In the genomic region with DNA sequence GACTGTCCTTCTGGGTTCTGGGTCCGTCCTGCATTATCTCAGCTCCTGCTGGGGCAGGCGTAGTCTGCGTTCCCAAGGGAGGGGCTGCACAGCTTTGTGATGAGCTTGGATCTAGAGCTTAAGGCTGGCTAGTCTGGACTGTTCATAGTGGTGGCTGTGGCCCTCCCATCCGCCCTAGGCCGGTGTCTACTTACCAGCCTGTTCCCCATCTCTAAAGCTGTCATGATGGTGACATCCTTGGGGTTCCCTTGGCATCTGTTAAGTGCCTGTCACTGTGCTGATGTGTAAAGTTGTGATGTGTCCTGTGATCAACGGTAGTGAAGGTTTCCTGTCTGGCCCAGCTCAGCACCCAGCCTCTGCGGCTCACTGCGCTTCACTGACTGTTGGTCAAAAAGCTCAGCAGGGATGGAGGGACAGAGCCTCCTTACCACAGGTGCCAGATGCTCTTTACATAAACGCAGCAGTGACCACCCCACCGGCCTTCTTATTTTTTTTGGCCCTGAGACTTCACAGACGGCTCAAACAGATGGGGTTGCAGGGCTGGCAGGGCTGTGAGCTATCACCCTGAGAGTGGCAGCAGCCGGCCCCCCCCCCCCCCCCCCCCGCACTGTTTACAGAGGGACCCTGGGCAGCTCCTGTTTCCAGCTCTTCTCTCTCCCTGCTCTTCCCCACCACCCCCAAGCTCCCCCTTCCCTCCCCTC, we compare ENCODE assay signal across 8 mouse cellular contexts.
DNase-seq lines count a peak whose midpoint lies in the region; ATAC-seq and TF ChIP-seq lines count a peak whose summit lies in the region.

No protein-coding gene starts in this region.

- WGBS in heart, embryonic 15.5 days, result 13% methylated on average over 11 of the region's 13 CpGs
- 4% methylated on average over 11 of the region's 13 CpGs for WGBS in forebrain, embryonic 11.5 days
- WGBS in liver, embryonic 12.5 days (ENCODE audit: insufficient replicate concordance), result 27% methylated on average over 11 of the region's 13 CpGs
- WGBS in stomach, embryonic 15.5 days, result 10% methylated on average over 11 of the region's 13 CpGs

- peak overlapping the region; percentile 59 for H3K4me2 ChIP-seq in heart, embryonic 15.5 days
- peak overlapping the region; percentile 55 for H3K4me2 ChIP-seq in forebrain, embryonic 11.5 days (ENCODE audit: low read depth, low read length, severe bottlenecking)
- H3K4me2 ChIP-seq in liver, embryonic 12.5 days, result peak overlapping the region; percentile 66
- peak overlapping the region; percentile 63 for H3K4me2 ChIP-seq in stomach, embryonic 15.5 days

- H3K9ac ChIP-seq in heart, embryonic 15.5 days, result peak overlapping the region; percentile 36
- H3K9ac ChIP-seq in ES-Bruce4 (ENCODE audit: low read depth, poor library complexity, severe bottlenecking), result no peak overlapping the region
- peak overlapping the region; percentile 49 for H3K9ac ChIP-seq in forebrain, embryonic 11.5 days (ENCODE audit: low read length)
- no peak overlapping the region for H3K9ac ChIP-seq in liver, embryonic 12.5 days
- no peak overlapping the region for H3K9ac ChIP-seq in stomach, embryonic 15.5 days

- H3K36me3 ChIP-seq in heart, embryonic 15.5 days, result 0 out of 2 replicates have a peak, but pooled peaks cover 2% of the 10 kb centered on the region
- H3K36me3 ChIP-seq in ES-Bruce4 (ENCODE audit: control insufficient read depth, insufficient read depth, low read length, poor library complexity, severe bottlenecking), result no peaks in the 10 kb centered on the region
- H3K36me3 ChIP-seq in forebrain, embryonic 11.5 days (ENCODE audit: control insufficient read depth, insufficient read depth, low read length), result no peaks in the 10 kb centered on the region
- no peaks in the 10 kb centered on the region for H3K36me3 ChIP-seq in liver, embryonic 12.5 days
- no peaks in the 10 kb centered on the region for H3K36me3 ChIP-seq in stomach, embryonic 15.5 days

- H3K9me3 ChIP-seq in heart, embryonic 15.5 days (replicated peaks), result no peaks in the 10 kb centered on the region
- H3K9me3 ChIP-seq in ES-Bruce4 (replicated peaks; ENCODE audit: control insufficient read depth, insufficient read depth, low read length, poor library complexity, severe bottlenecking), result no peaks in the 10 kb centered on the region
- H3K9me3 ChIP-seq in forebrain, embryonic 11.5 days (ENCODE audit: control insufficient read depth, low read length), result no peaks in the 10 kb centered on the region
- H3K9me3 ChIP-seq in liver, embryonic 12.5 days (replicated peaks), result no peaks in the 10 kb centered on the region
- H3K9me3 ChIP-seq in stomach, embryonic 15.5 days, result no peaks in the 10 kb centered on the region

- DNase-seq in heart, adult 9 months (ENCODE audit: low spot score in 2 of 2), result no peak
- DNase-seq in forebrain, embryonic 11.5 days (ENCODE audit: low spot score), result peak; percentile 68
- DNase-seq in retina, postnatal 1 day, result no peak
- no peak for DNase-seq in left cerebral cortex, postnatal 36 days (ENCODE audit: low spot score in 2 of 2)

- intact Hi-C loops in left cerebral cortex, postnatal 36 days (cut with DNase I), result loop anchor here (2.0 to 5.0 kb wide), 2 partner anchors 15 to 75 kb away; partner anchors contain the start of gene Trak1

- H3K27ac ChIP-seq in heart, embryonic 15.5 days, result peak overlapping the region; percentile 88
- 0 out of 2 replicates have a peak overlapping the region, but pooled peaks have one; percentile 4 for H3K27ac ChIP-seq in ES-Bruce4 (ENCODE audit: insufficient read depth, low read length)
- H3K27ac ChIP-seq in forebrain, embryonic 11.5 days (ENCODE audit: low read depth, low read length), result peak overlapping the region; percentile 95
- H3K27ac ChIP-seq in liver, embryonic 12.5 days, result peak overlapping the region; percentile 23; the same call in 1 of the 2 replicates
- peak overlapping the region; percentile 91 for H3K27ac ChIP-seq in stomach, embryonic 15.5 days

- TF ChIP-seq POLR2A in ES-Bruce4 (IDR thresholded peaks at IDR 0.05; ENCODE audit: insufficient read depth, low read length), result no peak

- no peaks in the 10 kb centered on the region for H3K27me3 ChIP-seq in heart, embryonic 15.5 days
- no peaks in the 10 kb centered on the region for H3K27me3 ChIP-seq in ES-Bruce4 (ENCODE audit: control insufficient read depth, insufficient read depth, low read length, poor library complexity, severe bottlenecking)
- no peaks in the 10 kb centered on the region for H3K27me3 ChIP-seq in forebrain, embryonic 11.5 days (ENCODE audit: control insufficient read depth, insufficient read depth, low read length)
- H3K27me3 ChIP-seq in liver, embryonic 12.5 days (replicated peaks), result no peaks in the 10 kb centered on the region
- no peaks in the 10 kb centered on the region for H3K27me3 ChIP-seq in stomach, embryonic 15.5 days (replicated peaks)

- ATAC-seq in heart, embryonic 15.5 days (replicated peaks; ENCODE audit: insufficient number of reproducible peaks, insufficient read depth, low FRiP score, low read depth), result peak; percentile 70
- ATAC-seq in forebrain, embryonic 11.5 days (replicated peaks; ENCODE audit: low FRiP score), result peak; percentile 30
- ATAC-seq in liver, embryonic 12.5 days, result peak; percentile 56
- ATAC-seq in stomach, embryonic 15.5 days (ENCODE audit: insufficient read depth, low FRiP score, low read depth), result peak; percentile 57

- no peak for TF ChIP-seq CTCF in ES-Bruce4 (IDR thresholded peaks at IDR 0.05; ENCODE audit: low read depth, low read length)

- peaks cover 60% of the 10 kb centered on the region for H3K4me1 ChIP-seq in heart, embryonic 15.5 days (replicated peaks)
- peaks cover 3% of the 10 kb centered on the region for H3K4me1 ChIP-seq in ES-Bruce4 (ENCODE audit: control insufficient read depth, insufficient read depth, low read length)
- H3K4me1 ChIP-seq in forebrain, embryonic 11.5 days (replicated peaks; ENCODE audit: control insufficient read depth, insufficient read depth, low read length), result peaks cover 31% of the 10 kb centered on the region
- peaks cover 42% of the 10 kb centered on the region for H3K4me1 ChIP-seq in liver, embryonic 12.5 days
- peaks cover 43% of the 10 kb centered on the region for H3K4me1 ChIP-seq in stomach, embryonic 15.5 days

- TF ChIP-seq EP300 in ES-Bruce4 (IDR thresholded peaks at IDR 0.05; ENCODE audit: insufficient read depth, low read depth, low read length), result no peak

- peak overlapping the region; percentile 33 for H3K4me3 ChIP-seq in heart, embryonic 15.5 days
- peak overlapping the region; percentile 44 for H3K4me3 ChIP-seq in ES-Bruce4 (ENCODE audit: low read depth, low read length)
- peak overlapping the region; percentile 10; the same call in 1 of the 2 replicates for H3K4me3 ChIP-seq in forebrain, embryonic 11.5 days (ENCODE audit: low read depth, low read length)
- H3K4me3 ChIP-seq in liver, embryonic 12.5 days, result peak overlapping the region; percentile 21
- peak overlapping the region; percentile 21; the same call in 1 of the 2 replicates for H3K4me3 ChIP-seq in stomach, embryonic 15.5 days (replicated peaks)

Comparison
In these comparisons a context has a peak if more than half of its experiments do, and no peak if none do; other contexts are left out.
1. H3K27ac ChIP-seq: peak in every context shown above with its lines; median percentile 95 in forebrain, embryonic 11.5 days; 91 in stomach, embryonic 15.5 days; 88 in heart, embryonic 15.5 days; 23 in liver, embryonic 12.5 days; 4 in ES-Bruce4.
2. H3K9ac ChIP-seq: peak in heart, embryonic 15.5 days (single experiment) and forebrain, embryonic 11.5 days (single experiment); none in ES-Bruce4 (single experiment), liver, embryonic 12.5 days (single experiment) and stomach, embryonic 15.5 days (single experiment).
3. Peak in every context shown above with its lines, with median percentiles within 50 percentile points of each other: ATAC-seq, H3K4me2 ChIP-seq and H3K4me3 ChIP-seq.